Mouse (Mus musculus) CD4-positive helper T cell, adult 2 months (primary cell): ENCODE measurements around the gene Olfr403.
"Not testable (repeated sequence)": the region's sequence is repeated elsewhere in the genome, so short reads cannot be mapped to it uniquely, and the experiment has no call there.

Source experiments
- DNase-seq: peaks from one replicate; pipeline ENCODE4 v3.0.0-alpha.2; 2012; ENCODE audit warnings: low read depth, missing footprints, low spot score

Olfr403 gene

GRCm38 (mm10) chr11:74185949-74186348, at the start of gene Olfr403:
TSS of gene Olfr403 (plus strand) at chr11:74186249.
- no peak for DNase-seq

- not testable (repeated sequence) for DNase-seq
Observed at GRCm38 (mm10) chr11:74140001-74140400, 46.0 kb upstream of the Olfr403 start.

GRCm38 (mm10) chr11:74145866-74146265, 40.2 kb upstream of the Olfr403 start:
- DNase-seq, result no peak

- no peak for DNase-seq
Observed at GRCm38 (mm10) chr11:74153229-74153628, 32.8 kb upstream of the Olfr403 start, which contains the start of gene Olfr402. TSS of gene Olfr402 (plus strand) at chr11:74153529.

GRCm38 (mm10) chr11:74168771-74169170, 17.3 kb upstream of the Olfr403 start:
- DNase-seq, result no peak

- DNase-seq, result no peak
Observed at GRCm38 (mm10) chr11:74183168-74183567, 2.9 kb upstream of the Olfr403 start.

- no peak for DNase-seq
Observed at GRCm38 (mm10) chr11:74183745-74184144, 2.3 kb upstream of the Olfr403 start.

GRCm38 (mm10) chr11:74211279-74211678, 25.2 kb downstream of the Olfr403 start, which contains the start of gene Olfr43:
TSS of gene Olfr43 (minus strand) at chr11:74211379.
- DNase-seq, result no peak

- DNase-seq, result no peak
Observed at GRCm38 (mm10) chr11:74241201-74241600, 55.2 kb downstream of the Olfr403 start.
